Mouse (Mus musculus) cerebellum, adult 9-11 months (tissue): ENCODE data around the gene Gpr152.
A peak's percentile ranks its signal among the peaks of the same experiment; 100 is the strongest.

Experiments
- DNase-seq: peaks from one replicate; pipeline ENCODE4 v3.0.0; 2022

The Gpr152 gene

DNA sequence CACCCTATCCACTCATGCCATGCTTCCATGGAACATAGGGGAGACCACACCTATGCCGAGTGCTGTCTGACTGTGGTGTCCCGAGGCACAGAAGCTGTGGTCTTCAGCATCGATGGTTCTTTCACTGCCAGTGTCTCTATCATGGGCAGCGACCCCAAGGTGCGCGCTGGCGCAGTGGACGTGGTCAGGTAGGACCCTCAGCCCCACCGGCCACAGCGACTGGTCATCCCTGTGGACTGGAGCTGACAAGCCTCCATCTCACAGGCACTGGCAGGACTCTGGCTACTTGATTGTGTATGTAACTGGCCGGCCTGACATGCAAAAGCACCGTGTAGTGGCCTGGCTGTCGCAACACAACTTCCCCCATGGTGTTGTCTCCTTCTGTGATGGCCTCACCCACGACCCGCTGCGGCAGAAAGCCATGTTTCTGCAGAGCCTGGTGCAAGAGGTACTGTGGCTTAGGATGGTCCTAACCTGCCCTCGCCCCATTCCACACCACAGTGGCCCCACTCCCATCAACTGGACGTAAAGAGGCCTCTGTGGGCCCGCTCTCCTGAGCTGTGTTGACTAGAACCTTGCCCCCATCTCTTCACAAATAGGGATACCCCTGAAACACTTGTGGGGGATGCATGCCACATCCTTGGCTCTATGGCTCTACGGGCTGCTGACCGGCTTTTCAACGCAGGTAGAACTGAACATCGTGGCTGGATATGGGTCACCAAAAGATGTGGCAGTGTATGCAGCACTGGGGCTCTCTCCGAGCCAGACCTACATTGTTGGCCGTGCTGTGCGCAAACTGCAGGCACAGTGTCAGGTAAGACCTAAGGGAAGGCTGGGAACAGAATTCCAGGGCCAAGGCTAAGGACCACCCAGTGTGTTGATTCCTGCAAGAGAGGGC, 27.3 kb upstream of the Gpr152 start:
- peak; percentile 56 for DNase-seq

DNA sequence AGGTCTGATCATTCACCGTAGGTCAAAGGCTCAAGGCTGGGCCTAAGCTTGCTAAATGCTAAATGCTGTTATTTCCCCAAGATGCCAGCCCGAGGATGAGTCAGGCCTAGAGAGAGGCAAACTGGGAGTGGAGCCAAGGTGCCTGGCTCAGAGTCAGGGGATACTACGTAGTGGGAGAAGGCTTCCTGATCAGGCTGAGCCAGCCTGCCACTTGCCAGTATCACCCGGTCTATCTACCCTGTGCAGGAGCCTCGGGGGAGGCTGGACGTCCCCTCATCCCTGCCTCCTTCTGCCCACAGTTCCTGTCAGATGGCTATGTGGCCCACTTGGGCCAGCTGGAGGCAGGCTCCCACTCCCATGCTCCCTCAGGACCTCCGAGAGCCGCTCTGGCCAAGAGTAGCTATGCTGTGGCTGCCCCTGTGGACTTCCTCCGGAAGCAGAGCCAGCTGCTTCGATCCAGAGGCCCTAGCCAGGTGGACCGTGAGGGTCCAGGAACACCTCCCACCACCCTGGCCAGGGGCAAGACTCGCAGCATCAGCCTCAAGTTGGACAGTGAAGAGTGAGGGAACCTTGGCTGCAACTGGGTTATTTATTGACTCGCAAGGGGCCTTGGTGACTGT, 26.3 kb upstream of the Gpr152 start:
- peak; percentile 95 for DNase-seq

DNA sequence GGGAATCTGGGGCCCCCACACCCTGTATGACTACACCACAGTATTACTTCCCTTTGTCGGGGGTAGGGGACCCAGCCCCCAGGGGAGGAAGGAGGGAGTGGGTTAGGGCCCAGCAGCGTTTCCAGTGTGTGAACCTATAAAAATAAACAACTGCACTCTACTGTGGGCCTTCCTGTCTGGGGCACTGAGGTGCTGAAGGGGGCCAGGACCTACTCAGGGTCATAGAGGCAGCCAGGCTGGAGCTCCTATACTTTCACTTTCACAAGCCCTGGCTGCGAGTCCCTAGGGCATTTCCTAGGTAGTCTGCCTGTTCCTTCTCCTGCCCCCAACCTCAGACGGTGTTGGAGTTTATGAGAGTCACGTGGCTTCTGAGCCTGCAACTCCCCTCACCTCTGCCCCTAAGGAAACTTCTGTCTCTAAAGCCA, 25.8 kb upstream of the Gpr152 start:
- no peak for DNase-seq

DNA sequence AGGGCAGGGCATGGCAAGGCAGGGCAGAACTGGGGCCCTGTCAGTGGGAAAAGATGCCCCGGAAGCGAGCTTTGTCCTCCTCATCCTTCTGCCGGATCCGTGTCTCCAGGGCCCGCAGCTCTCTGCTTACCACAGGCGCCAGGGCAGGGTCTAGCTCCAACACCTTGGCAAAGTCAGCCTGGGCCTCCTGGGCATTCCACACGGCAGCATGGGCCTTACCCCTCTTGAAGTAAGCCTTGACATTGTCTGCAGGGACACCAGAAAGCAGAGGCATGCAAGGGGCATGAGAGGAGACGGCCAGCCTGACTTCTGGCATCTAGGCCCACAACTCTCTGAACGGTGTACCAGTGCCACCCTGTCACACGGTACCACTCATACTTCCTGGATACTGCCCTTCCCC, 25.0 kb upstream of the Gpr152 start:
- peak; percentile 50 for DNase-seq

DNA sequence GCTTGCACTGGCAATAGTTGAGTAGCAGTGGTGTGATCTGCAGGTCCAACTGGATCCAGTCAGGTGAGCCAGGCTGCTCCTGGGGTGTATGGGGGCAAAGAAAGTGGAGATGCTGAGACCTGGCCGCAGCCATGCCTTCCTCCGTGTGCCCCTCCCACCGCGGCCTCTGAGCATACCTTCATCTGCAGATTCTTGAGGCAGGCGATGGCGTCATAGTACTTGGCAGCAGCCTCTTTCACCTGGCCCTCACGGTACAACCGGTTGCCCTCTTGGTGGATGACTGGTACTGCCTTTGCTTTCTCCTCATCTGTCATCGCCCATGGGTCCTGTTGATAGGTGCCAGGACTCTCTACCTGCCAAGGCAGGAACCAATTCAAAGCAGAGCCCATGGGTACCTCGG, 24.4 kb upstream of the Gpr152 start:
- peak; percentile 63 for DNase-seq

DNA sequence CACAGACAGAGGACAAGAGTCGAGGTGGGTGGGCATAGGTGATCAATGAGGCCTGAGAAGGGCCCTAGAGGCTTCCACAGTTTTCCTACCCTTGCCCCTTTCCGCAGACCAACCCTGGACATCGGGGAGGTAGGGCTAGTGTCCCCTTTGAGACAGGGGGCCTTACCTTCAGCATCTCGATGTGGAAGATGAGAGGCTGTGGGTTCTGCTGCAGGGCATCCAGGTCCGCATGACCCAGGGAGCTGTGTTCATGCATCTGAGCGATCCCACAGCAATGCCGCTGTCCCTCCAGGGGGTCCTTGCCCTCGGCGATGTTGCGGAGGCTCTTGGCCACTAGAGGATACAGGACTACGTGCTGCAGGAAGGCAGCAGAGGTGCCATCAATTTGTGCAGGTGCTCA, 23.8 kb upstream of the Gpr152 start:
- DNase-seq: peak; percentile 50

DNA sequence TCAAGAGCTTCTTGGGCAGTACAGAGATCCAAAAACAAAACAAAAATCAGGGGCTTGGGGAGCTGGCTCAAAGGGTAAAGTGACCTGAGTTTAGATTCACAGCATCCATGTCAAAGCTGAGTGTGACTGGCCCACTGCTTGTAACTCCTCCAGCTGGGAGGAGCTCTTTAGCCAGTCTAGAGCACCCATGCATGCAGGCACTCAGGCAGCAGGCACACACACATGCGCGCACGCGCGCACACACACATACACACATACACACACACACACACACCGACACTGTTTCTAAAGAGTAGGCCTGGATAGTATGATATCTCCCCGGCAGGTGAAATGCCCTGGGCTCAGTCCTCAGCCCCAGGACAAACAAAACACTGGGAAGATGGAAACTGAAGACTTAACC, 22.6 kb upstream of the Gpr152 start:
- no peak for DNase-seq

DNA sequence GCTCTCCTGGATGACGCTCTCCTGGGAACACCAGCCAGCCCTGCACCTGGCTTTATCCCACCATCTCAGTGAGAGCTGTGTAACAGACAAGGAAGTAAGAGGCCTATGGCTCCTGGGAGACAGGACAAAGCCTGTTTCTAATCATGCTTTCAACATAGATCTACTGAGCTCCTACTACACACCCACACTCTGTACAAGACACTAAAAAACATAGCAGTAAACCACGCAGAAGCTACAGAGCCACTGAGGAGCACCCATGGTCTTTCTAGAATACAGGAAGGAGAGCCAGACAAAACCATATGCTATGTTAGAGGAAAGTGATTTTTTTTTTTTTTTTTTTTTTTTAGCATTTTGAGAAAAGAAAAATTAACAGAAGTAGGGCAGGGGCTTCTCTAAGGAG, 21.2 kb upstream of the Gpr152 start:
- no peak for DNase-seq

DNA sequence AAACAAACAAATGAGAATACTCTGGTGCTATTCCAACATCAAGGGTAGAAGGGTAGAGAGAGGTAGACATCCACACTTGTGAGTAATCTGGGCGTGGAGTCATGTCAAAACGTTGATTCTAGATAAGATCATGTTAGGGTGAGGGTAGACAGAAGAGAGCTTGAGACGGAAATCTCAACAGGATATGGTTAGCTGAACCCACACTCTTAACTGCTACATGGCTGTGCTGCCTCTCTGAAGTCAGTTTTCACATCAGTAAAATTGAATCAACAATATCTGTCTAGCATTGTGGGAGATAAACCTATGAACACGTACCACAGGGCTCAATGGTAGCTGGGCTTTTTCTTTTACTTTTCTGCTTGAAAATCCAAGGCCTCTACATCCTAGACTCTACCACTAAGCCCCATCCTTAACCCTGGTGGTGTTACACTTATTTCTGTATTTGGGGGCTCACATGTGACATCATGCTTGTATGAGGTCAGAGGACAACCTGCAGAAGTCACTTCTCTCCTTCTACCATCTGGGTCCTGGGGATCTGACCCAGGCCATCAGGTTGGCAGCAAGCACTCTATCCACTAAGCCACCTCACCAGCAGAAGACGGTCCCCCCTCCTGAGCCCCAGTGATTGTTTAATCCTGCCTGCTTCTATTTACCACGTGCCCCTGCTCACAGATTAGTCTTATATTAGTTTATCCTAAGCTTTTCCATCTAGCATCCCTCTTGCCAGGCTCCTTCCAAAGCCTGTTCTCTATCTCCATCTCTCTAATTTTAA, 19.7 kb upstream of the Gpr152 start:
- DNase-seq: peak; percentile 57

DNA sequence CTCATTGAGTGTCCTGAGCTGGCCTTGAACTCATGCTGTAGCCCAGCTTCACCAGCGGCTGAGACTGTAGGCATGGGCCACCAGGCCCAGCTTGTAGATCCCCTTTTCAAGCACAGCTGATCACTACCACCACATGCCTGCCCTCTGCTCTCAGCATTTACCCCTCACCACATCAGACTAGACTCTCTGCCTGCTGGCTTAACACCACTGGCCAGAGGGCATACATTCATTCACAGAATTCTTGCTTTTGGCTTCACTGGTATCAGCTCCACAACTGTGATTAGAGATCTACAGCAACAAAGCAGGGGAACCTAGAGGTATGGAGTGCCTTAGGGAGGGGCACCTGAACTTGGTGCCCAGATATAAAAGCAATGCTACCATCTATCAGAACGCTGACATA, 19.1 kb upstream of the Gpr152 start:
- peak; percentile 62 for DNase-seq

DNA sequence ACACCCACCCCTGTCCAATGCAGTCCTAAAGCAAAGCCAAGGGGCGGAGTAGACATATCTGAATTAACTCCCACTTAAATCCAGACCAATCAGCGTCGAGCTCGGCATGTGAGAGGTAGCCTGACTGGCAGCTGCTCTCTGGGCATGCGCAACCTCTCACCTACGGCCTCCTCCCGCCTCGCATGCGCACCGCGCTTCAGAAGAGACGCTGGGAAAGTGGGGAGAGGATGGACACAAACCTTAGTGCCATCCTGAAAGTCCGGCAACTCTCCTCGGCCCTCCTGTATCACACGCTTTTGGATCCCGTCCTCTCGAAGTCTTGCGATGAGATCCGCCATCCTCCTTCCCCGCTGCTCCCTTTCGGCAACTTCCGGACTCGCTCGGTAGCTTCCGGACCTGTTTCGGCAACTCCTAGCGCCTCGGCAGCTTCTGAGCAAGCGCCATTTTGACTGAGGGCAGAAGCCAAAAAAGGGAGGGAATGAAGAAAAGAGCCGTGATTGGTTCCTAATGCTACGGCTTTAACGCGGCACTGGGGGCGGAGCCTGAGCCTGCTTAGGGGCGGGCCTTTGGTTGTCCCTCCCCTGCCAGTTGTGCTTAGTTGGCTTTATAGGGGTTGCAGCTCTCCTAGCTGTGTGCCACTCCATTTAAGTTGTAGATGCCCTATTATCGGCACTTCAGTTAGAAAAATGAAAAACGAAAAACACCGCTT, 18.3 kb upstream of the Gpr152 start:
- DNase-seq: peak; percentile 99

DNA sequence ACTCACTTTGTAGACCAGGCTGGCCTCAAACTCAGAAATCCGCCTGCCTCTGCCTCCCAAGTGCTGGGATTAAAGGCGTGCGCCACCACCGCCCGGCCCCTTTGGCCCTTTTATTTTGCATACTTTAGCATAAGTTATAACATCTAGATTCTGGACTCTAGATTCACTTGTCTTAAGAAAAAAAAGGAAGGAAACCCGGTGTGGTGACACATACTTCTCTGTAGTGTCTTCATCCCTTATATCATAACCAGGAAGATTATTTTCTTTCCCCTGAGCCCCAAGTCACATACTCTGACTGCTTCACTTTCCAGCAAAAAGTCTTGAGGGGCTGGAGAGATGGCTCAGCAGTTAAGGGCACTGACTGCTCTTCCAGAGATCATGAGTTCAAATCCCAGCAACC, 17.7 kb upstream of the Gpr152 start:
- peak; percentile 48 for DNase-seq

DNA sequence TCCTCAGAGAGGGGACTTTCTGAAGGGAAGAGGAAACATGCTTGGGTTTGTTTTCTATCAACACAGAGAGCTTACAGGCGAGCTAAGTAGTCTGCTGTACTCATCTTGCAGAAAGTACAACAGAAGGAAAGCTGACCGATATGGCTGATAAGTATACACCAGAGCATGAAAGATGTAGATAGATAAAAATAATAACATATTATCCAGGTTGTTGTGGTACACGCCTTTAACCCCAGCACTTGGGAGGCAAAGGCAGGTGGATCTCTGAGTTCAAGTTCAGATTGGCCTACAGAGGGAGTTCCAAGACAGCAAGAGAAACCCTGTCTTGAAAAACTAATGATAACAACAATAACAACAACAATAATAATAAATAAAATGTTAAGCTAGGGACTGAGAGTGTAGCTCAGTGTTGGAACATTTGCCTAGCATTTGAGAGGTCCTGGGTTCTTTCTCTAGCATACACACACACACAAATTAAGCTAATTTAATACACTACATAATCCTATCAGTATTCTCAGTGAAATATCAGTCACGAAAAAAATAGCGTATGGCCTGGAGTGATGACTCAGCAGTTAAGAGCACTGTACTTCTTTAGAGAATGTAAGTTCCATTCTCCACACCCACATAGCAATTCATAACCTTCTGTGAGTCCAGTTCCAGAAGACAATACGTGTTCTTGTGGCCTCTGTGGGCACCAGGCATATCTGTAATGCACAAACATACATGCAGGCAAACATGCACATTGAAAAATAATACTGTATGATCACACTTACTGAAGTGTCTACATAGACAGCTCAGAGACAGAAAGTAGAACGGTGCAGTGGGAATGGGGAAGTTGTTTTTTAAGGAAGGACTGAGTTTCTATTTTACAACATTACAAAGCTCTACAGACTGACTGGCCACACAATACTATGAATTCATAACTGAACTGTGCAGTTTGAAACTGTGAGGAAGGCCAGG, 16.9 kb upstream of the Gpr152 start:
- DNase-seq: no peak

DNA sequence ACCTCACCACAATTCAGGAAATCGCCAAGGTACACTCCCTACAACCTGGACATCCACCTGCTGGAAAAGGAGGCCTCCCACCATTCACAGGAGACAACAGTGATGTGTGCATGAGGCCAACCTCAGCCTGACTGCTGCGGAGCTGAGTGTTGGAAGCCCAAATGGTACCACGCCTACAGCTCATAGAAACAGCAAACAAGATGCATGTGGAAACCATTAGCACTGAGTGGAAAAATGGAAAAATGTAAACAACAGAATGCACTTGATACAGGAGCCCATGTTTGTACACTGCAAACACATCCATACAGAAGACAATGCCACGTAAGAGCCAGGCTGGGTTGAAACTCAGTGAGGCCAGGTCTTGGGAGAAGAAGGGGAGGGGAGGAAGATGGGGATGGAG, 15.2 kb upstream of the Gpr152 start:
- peak; percentile 57 for DNase-seq

DNA sequence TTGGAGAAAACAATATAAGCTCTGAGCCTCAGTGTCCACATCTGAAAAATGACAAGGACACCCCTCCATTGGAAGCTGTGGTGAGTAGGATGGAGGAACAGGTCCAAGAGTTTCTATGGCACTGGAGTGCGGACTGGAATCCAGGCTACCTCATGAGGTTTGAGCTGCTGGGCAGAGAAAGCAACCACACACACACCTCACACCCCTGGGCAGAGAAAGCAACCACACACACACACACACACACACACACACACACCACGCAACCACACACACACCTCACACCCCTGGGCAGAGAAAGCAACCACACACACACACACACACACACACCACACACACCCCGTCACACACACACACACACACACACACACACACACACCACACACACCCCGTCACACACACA, 14.3 kb upstream of the Gpr152 start:
- DNase-seq: peak; percentile 68

DNA sequence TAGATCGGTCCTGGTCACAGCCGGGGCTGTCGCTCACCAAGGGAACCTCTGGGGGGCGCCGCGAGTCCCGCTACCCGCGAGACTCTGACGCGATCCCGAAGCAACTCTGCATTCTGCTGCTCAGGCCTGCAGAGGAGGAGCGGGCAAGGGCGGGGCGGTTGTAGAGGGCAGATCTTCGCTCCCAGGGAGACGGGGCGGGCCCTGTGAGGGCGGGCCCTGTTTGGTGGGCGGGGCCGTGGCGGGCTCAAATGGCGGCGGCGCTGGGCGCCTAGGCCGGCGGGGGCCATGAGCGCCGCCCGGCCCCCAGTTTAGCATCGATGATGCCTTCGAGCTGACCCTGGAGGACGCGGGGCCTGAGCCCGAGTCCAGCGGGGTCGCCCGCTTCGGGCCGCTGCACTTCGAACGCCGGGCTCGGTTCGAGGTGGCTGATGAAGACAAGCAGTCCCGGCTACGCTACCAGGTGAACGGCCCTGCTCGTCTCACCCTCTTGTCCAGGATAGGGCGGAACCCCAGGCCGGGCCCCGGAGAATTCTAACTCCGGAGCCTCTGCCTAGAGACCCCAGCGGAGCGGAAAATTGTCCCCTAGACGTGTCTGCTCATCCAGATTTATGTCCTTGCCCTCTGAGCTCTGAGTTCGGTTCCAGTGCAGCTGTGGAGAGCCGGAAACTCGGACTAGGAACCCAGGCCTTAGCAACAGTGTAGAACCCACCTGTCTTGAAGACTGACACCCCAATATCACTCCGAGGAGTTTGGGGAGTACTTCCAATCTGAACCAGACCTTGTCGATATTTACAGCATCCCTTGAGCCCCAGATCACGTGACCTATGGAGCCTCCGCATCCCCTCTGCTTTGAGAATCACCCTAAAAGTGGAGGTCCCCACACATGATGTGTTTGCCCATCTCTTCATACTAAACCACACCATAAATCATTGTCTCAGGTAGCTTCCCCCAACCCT, 13.6 kb upstream of the Gpr152 start, which contains the start of gene Aip:
Aip (minus strand) TSS at position 118 of the 956 bp plus-strand sequence.
- DNase-seq: peak; percentile 99

DNA sequence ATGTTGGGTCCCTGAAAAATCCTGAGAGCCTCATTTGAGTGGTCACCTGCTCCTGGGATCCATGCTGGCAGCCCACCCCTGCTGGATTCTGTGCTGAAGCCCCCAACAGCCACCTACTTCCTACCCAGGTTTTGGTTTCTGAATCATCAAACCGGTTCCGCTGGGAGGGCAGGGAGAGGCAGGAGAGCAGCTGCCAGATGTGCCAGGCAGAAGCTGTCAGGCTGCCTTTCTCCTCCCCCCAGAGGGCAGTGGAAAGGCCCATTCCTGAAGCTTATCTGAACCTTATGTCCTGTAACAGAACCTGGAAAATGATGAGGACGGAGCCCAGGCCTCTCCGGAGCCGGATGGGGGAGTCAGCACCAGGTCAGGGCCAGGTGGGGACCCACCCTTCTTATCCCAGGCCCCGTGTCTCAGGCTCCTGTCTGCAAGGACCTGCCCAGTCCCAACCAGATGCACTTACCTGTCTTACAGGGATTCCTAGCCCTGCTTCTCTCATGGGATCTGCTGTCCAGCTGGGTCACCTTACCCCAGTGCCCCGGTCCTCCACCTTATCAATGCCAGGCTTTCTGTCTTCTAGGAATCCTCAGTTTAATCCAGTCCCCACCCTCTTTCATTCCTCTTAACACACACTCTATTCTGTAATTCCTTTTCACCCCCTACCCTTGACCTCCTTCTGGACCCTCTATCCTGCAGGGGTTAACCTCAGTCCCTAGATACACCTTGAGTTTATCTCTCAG, 12.7 kb upstream of the Gpr152 start:
- DNase-seq: peak; percentile 69

DNA sequence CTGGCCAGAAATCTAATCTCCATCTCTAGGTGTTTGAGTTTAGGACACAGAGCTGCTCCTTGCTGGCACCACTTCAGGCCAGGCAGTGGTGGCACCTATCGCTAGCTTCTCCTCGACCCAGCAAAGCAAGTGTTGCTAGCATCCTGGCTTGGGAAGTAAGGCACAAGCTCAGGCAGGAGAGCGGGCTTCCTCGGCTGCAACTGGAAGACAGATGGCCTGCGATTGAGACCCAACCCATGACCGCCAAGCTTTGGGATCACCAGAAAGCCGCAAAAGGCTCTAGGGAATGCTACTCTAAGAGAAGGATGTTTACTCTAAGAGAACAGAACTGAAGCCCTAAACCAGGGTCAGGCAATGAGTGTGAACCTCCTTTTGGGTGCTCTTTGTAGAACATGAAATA, 10.1 kb upstream of the Gpr152 start:
- DNase-seq: no peak

DNA sequence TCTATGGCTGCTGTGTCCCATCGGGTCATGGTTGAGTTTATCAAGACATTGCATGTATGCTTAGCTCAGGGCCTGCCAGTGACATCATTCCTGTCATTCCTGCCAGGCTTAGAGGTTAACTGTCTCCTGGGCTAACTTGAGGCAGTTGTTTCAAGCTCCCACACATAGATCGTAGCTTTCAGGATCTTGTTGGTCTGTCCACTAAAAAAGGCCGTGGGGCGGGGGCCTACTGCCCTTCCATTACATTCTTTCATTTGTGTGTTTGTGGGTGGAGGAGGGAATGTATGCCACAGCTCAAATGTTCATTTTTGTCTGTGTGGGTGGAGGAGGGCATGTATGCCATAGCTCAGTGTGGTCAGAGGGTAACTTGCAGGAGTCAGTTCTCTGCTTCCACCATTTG, 9.5 kb upstream of the Gpr152 start:
- DNase-seq: no peak

DNA sequence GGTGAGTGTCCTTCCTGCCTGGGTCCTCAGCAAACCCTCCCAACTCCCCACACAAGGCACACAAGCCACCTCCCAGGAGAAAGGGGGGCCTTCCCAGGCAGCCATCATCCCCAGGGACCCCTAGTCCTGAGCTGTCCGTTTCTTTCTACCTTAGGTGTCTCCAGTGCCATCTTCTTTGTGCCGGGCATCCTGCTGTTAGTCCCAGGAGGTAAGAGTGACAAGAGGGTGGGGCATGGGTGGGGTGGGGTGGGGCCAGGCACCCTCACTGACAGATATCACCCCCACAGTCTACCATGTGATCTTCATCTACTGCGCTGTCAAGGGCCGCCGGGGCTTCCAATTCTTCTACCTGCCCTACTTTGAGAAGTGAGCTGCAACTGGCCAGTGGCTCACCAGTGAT, 8.5 kb upstream of the Gpr152 start:
- DNase-seq: no peak
